Mouse (Mus musculus) embryonic facial prominence, embryonic 11.5 days (tissue): ENCODE data around the gene D630039A03Rik. TPM values are rescaled to one million over a fixed set of nuclear protein-coding genes. Genes with fewer than 3 reads are reported as not detected.

Experiments
- ATAC-seq: fragments of 200-750 bp; cut with Nextera tagmentation; replicated peaks from 2 replicates; pipeline ENCODE4 v1.8.0; 2017; ENCODE audit warnings: low read depth; ENCODE audit not compliant: insufficient number of reproducible peaks, low FRiP score, low TSS enrichment
- DNase-seq: peaks from one replicate; pipeline ENCODE4 v3.0.0-alpha.2; 2015; ENCODE audit warnings: low spot score
- H3K27ac ChIP-seq: fragments of 300-500 bp; sonication (generic); replicated peaks from 2 replicates; pipeline ENCODE4 v1.5.1; 2014; ENCODE audit warnings: mild to moderate bottlenecking, low read depth, low read length, control low read depth
- H3K27me3 ChIP-seq: fragments of 300-500 bp; sonication (generic); 2 replicates; pipeline ENCODE4 v1.6.1; 2014; ENCODE audit warnings: mild to moderate bottlenecking, low read length, moderate library complexity, mixed read lengths; ENCODE audit not compliant: control insufficient read depth, insufficient read depth
- H3K36me3 ChIP-seq: fragments of 300-500 bp; sonication (generic); replicated peaks from 2 replicates; pipeline ENCODE4 v1.6.1; 2014; ENCODE audit warnings: low read depth, mild to moderate bottlenecking, low read length, moderate library complexity, mixed read lengths; ENCODE audit not compliant: control insufficient read depth, insufficient read depth
- H3K4me1 ChIP-seq: fragments of 300-500 bp; sonication (generic); 2 replicates; pipeline ENCODE4 v1.6.1; 2014; ENCODE audit warnings: low read length, mixed read lengths; ENCODE audit not compliant: control insufficient read depth, insufficient read depth
- H3K4me2 ChIP-seq: fragments of 300-500 bp; sonication (generic); 2 replicates; pipeline ENCODE4 v1.6.1; 2014; ENCODE audit warnings: low read depth, mild to moderate bottlenecking, control low read depth, low read length, moderate library complexity
- H3K4me3 ChIP-seq: fragments of 300-500 bp; sonication (generic); 2 replicates; pipeline ENCODE4 v1.5.1; 2014; ENCODE audit warnings: low read depth, low read length, control low read depth
- H3K9ac ChIP-seq: fragments of 300-500 bp; sonication (generic); replicated peaks from 2 replicates; pipeline ENCODE4 v1.6.1; 2014; ENCODE audit warnings: mild to moderate bottlenecking, control low read depth, low read length
- H3K9me3 ChIP-seq: fragments of 300-500 bp; sonication (generic); replicated peaks from 2 replicates; pipeline ENCODE4 v1.6.1; 2016; ENCODE audit warnings: mild to moderate bottlenecking, low read length, inconsistent platforms, mixed read lengths; ENCODE audit not compliant: control insufficient read depth
- WGBS: fragments of 180-500 bp; shearing (Covaris S2); extraction: QIAGEN DNeasy Blood & Tissue Kit; methylation state at CpG from one replicate; pipeline ENCODE4 v1.1.7; 2014; 5-methylcytosine and 5-hydroxymethylcytosine counted together
- polyA plus RNA-seq: library from polyadenylated mRNA; unstranded; fragments of >200 nt; fragmentation: Nextera tagmentation; extraction: Ambion mirVana; gene quantifications from 2 replicates; pipeline ENCODE4 v1.2.1, GENCODE M21; 2014

D630039A03Rik gene
- polyA plus RNA-seq, 1 experiment from 2014 or later = 0.07 TPM

DNA sequence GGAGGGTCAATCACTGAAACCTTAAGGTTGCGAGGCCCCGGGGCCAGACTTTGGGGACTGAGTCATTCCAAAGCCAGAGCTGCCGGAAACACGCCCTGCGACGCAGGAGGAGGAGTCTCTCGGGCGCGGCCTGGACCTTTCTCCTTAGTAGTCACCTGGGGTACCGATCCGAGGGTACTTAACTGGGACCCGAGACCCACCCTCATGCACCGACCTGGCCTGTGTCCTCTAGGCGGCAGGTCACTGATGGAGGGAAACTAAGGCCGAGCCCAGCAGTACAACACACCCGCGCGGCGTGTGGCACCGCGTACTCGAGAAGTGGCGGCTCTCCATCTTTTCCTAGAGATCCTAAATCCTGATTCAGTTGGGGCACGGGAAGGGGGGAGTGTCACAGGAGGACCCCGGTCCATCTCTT lies 39.5 kb upstream of the D630039A03Rik start:
- Histone ChIP-seq H3K4me1 (no peaks in the 10 kb centered on the region; the same call in 1 of the 2 replicates), H3K27ac (peak overlapping the region; percentile 71), H3K4me2 (peak overlapping the region; percentile 62), H3K4me3 (peak overlapping the region; percentile 81), H3K36me3 (peaks cover 8% of the 10 kb centered on the region; the same call in 1 of the 2 replicates), H3K9ac (peak overlapping the region; percentile 63), H3K9me3 (no peaks in the 10 kb centered on the region), H3K27me3 (no peaks in the 10 kb centered on the region)
- peak; percentile 75 for DNase-seq
- WGBS = under 1% methylated on average over 25 of the region's 25 CpGs
- peak; percentile 29 for ATAC-seq

- Histone ChIP-seq H3K36me3 (peaks cover 10% of the 10 kb centered on the region; the same call in 1 of the 2 replicates), H3K4me2 (peak overlapping the region; percentile 62), H3K4me3 (peak overlapping the region; percentile 81), H3K4me1 (no peaks in the 10 kb centered on the region; the same call in 1 of the 2 replicates), H3K27ac (no peak overlapping the region), H3K9me3 (no peaks in the 10 kb centered on the region), H3K9ac (peak overlapping the region; percentile 63; the same call in 1 of the 2 replicates), H3K27me3 (no peaks in the 10 kb centered on the region)
- 76% methylated on average over 8 of the region's 8 CpGs for WGBS
- no peak for ATAC-seq
- DNase-seq = no peak
Observed at GRCm38 (mm10) chr4:57954991-57955390, 38.9 kb upstream of the D630039A03Rik start.

DNA sequence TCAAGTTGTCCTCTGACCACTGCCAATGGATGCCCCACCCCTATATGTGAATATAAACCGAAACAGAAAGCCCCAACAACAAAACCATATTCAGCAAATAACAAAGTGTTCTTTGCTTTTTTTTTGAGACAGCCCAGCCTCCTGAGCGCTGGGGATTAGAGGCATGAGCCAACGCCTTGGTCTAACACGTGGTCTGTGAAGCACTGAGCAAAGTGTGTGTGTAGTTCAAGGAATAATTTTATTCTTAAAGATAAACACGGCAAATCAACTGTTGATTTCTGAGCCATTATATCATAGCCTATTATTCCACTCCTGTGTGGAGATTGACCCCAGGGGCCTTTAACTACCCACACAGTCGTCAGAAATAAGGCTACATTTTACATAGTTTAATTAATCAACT lies 38.5 kb upstream of the D630039A03Rik start:
- peaks cover 12% of the 10 kb centered on the region for H3K36me3 ChIP-seq
- no peak overlapping the region for H3K27ac ChIP-seq
- no peak overlapping the region for H3K9ac ChIP-seq
- ATAC-seq (no peak), DNase-seq (no peak)
- H3K4me3 ChIP-seq = no peak overlapping the region
- H3K4me1 ChIP-seq = no peaks in the 10 kb centered on the region; the same call in 1 of the 2 replicates
- WGBS = 83% methylated on average over 6 of the region's 6 CpGs
- no peaks in the 10 kb centered on the region for H3K9me3 ChIP-seq
- H3K27me3 ChIP-seq = no peaks in the 10 kb centered on the region
- peak overlapping the region; percentile 62; the same call in 1 of the 2 replicates for H3K4me2 ChIP-seq

- no peaks in the 10 kb centered on the region for H3K9me3 ChIP-seq
- no peaks in the 10 kb centered on the region for H3K27me3 ChIP-seq
- no peak overlapping the region for H3K9ac ChIP-seq
- no peak overlapping the region for H3K27ac ChIP-seq
- H3K4me2 ChIP-seq = no peak overlapping the region
- DNase-seq = no peak
- no peak for ATAC-seq
- WGBS = 90% methylated on average over 7 of the region's 7 CpGs
- H3K36me3 ChIP-seq = peaks cover 16% of the 10 kb centered on the region
- H3K4me1 ChIP-seq = no peaks in the 10 kb centered on the region; the same call in 1 of the 2 replicates
- H3K4me3 ChIP-seq = no peak overlapping the region
Observed at GRCm38 (mm10) chr4:57953796-57954195, 37.7 kb upstream of the D630039A03Rik start.

GRCm38 (mm10) chr4:57952891-57953290 lies 36.8 kb upstream of the D630039A03Rik start:
- no peaks in the 10 kb centered on the region for H3K9me3 ChIP-seq
- no peak for ATAC-seq
- no peaks in the 10 kb centered on the region for H3K27me3 ChIP-seq
- no peak overlapping the region for H3K27ac ChIP-seq
- no peaks in the 10 kb centered on the region; the same call in 1 of the 2 replicates for H3K4me1 ChIP-seq
- DNase-seq = no peak
- H3K4me3 ChIP-seq = no peak overlapping the region
- H3K36me3 ChIP-seq = peaks cover 16% of the 10 kb centered on the region
- no peak overlapping the region for H3K9ac ChIP-seq
- H3K4me2 ChIP-seq = no peak overlapping the region
- 88% methylated on average over 1 of the region's 1 CpGs for whole genome bisulfite sequencing

DNA sequence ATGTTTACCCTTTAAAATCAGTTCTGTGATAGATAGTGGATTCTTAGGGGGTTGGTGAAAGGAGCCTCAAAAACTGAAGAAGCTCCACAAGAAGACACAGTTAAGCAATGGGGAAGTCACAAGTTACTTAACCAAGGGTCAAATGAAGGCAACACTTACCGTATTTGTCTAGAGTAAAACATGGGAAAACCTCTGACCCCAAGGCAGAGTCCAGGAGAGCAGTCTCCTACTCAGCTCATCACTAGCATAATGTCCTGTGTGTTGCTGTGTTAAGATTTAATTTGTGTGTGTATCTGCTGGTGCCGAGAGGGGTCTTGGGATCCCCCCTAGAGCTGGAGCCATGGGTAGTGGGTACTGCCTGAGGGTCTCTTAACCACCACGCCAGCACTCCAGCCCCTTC lies 36.3 kb upstream of the D630039A03Rik start:
- H3K27me3 ChIP-seq = no peaks in the 10 kb centered on the region

GRCm38 (mm10) chr4:57949866-57950265 lies 33.8 kb upstream of the D630039A03Rik start:
- H3K27me3 ChIP-seq = no peaks in the 10 kb centered on the region
- H3K4me3 ChIP-seq = no peak overlapping the region
- DNase-seq = no peak
- H3K36me3 ChIP-seq = peaks cover 16% of the 10 kb centered on the region
- WGBS = 94% methylated on average over 6 of the region's 6 CpGs
- H3K4me2 ChIP-seq = no peak overlapping the region
- no peaks in the 10 kb centered on the region for H3K9me3 ChIP-seq
- ATAC-seq = no peak
- H3K4me1 ChIP-seq = no peaks in the 10 kb centered on the region
- no peak overlapping the region for H3K27ac ChIP-seq
- H3K9ac ChIP-seq = no peak overlapping the region

More for the DNA sequence above, 36.3 kb upstream of the D630039A03Rik start:
- WGBS = 95% methylated on average over 3 of the region's 3 CpGs
- Histone ChIP-seq H3K9me3 (no peaks in the 10 kb centered on the region), H3K27ac (no peak overlapping the region), H3K4me1 (no peaks in the 10 kb centered on the region; the same call in 1 of the 2 replicates), H3K4me3 (no peak overlapping the region), H3K9ac (no peak overlapping the region), H3K36me3 (peaks cover 16% of the 10 kb centered on the region), H3K4me2 (no peak overlapping the region)
- DNase-seq (no peak), ATAC-seq (no peak)

- DNase-seq (no peak), ATAC-seq (no peak)
- no peak overlapping the region for H3K4me2 ChIP-seq
- WGBS = 90% methylated on average over 4 of the region's 4 CpGs
- H3K9me3 ChIP-seq = no peaks in the 10 kb centered on the region
- H3K27ac ChIP-seq = no peak overlapping the region
- H3K4me3 ChIP-seq = no peak overlapping the region
- H3K4me1 ChIP-seq = no peaks in the 10 kb centered on the region
- H3K27me3 ChIP-seq = no peaks in the 10 kb centered on the region
- H3K9ac ChIP-seq = no peak overlapping the region
- H3K36me3 ChIP-seq = peaks cover 16% of the 10 kb centered on the region
Observed at GRCm38 (mm10) chr4:57947476-57947875, 31.4 kb upstream of the D630039A03Rik start.
